Mouse (Mus musculus): ENCODE measurements around the gene Pygb. TPM values are rescaled to one million over a fixed set of nuclear protein-coding genes. Genes with fewer than 3 reads are reported as not detected.

Pygb gene
- total and polyA plus RNA-seq, 3 experiments = 343 to 514 (median 448) TPM

GRCm38 (mm10) chr2:150869446-150869845 is 82.9 kb downstream of the Pygb start:
- H3K9ac ChIP-seq (ENCODE audit: low read depth, low read length) = no peak overlapping the region
- intact Hi-C loops (cut with DNase I) = no loop called here
- no peaks in the 10 kb centered on the region for H3K36me3 ChIP-seq (ENCODE audit: control insufficient read depth, insufficient read depth, low read length)
- H3K4me3 ChIP-seq = no peak overlapping the region
- no peaks in the 10 kb centered on the region for H3K79me2 ChIP-seq (replicated peaks; ENCODE audit: control insufficient read depth, insufficient read depth, low read length)
- peaks cover 1% of the 10 kb centered on the region; the same call in 1 of the 2 replicates for H3K4me1 ChIP-seq (ENCODE audit: control insufficient read depth, insufficient read depth, low read length)
- no peaks in the 10 kb centered on the region for H3K27me3 ChIP-seq (ENCODE audit: control insufficient read depth, insufficient read depth, low read length)
- 77% methylated on average over 1 of the region's 1 CpGs for WGBS
- no peak overlapping the region for H3K27ac ChIP-seq
- no peak for TF ChIP-seq POLR2A (IDR thresholded peaks at IDR 0.05; ENCODE audit: insufficient read depth, low read depth, low read length)
- no peak for TF ChIP-seq EP300 (IDR thresholded peaks at IDR 0.05; ENCODE audit: insufficient read depth, low read depth, low read length)
- TF ChIP-seq CTCF (IDR thresholded peaks at IDR 0.05) = no peak
- no peak for DNase-seq

GRCm38 (mm10) chr2:150874508-150874907 is 88.0 kb downstream of the Pygb start:
- H3K4me1 ChIP-seq (ENCODE audit: control insufficient read depth, insufficient read depth, low read length) = peaks cover 1% of the 10 kb centered on the region; the same call in 1 of the 2 replicates
- WGBS = 92% methylated on average over 1 of the region's 1 CpGs
- H3K27ac ChIP-seq = no peak overlapping the region
- intact Hi-C loops (cut with DNase I) = no loop called here
- no peaks in the 10 kb centered on the region for H3K27me3 ChIP-seq (ENCODE audit: control insufficient read depth, insufficient read depth, low read length)
- H3K36me3 ChIP-seq (ENCODE audit: control insufficient read depth, insufficient read depth, low read length) = no peaks in the 10 kb centered on the region
- H3K9ac ChIP-seq (ENCODE audit: low read depth, low read length) = no peak overlapping the region
- TF ChIP-seq EP300 (IDR thresholded peaks at IDR 0.05; ENCODE audit: insufficient read depth, low read depth, low read length) (no peak), CTCF (IDR thresholded peaks at IDR 0.05) (no peak), POLR2A (IDR thresholded peaks at IDR 0.05; ENCODE audit: insufficient read depth, low read depth, low read length) (no peak)
- no peak overlapping the region for H3K4me3 ChIP-seq
- no peak for DNase-seq
- H3K79me2 ChIP-seq (replicated peaks; ENCODE audit: control insufficient read depth, insufficient read depth, low read length) = no peaks in the 10 kb centered on the region

- TF ChIP-seq EP300 (IDR thresholded peaks at IDR 0.05; ENCODE audit: insufficient read depth, low read depth, low read length) = no peak
- no peak for TF ChIP-seq CTCF (IDR thresholded peaks at IDR 0.05)
- no peak for TF ChIP-seq POLR2A (IDR thresholded peaks at IDR 0.05; ENCODE audit: insufficient read depth, low read depth, low read length)
- intact Hi-C loops (cut with DNase I) = no loop called here
- 96% methylated on average over 1 of the region's 1 CpGs for WGBS
- peaks cover 1% of the 10 kb centered on the region; the same call in 1 of the 2 replicates for H3K4me1 ChIP-seq (ENCODE audit: control insufficient read depth, insufficient read depth, low read length)
- H3K4me3 ChIP-seq = no peak overlapping the region
- H3K79me2 ChIP-seq (replicated peaks; ENCODE audit: control insufficient read depth, insufficient read depth, low read length) = no peaks in the 10 kb centered on the region
- DNase-seq = no peak
- H3K27me3 ChIP-seq (ENCODE audit: control insufficient read depth, insufficient read depth, low read length) = no peaks in the 10 kb centered on the region
- H3K27ac ChIP-seq = no peak overlapping the region
- no peak overlapping the region for H3K9ac ChIP-seq (ENCODE audit: low read depth, low read length)
- H3K36me3 ChIP-seq (ENCODE audit: control insufficient read depth, insufficient read depth, low read length) = no peaks in the 10 kb centered on the region
Measured at GRCm38 (mm10) chr2:150875226-150875625, 88.7 kb downstream of the Pygb start.

GRCm38 (mm10) chr2:150877561-150877960 is 91.0 kb downstream of the Pygb start:
- Histone ChIP-seq H3K27ac (no peak overlapping the region), H3K79me2 (replicated peaks; ENCODE audit: control insufficient read depth, insufficient read depth, low read length) (no peaks in the 10 kb centered on the region), H3K36me3 (ENCODE audit: control insufficient read depth, insufficient read depth, low read length) (no peaks in the 10 kb centered on the region), H3K4me3 (no peak overlapping the region), H3K9ac (ENCODE audit: low read depth, low read length) (no peak overlapping the region), H3K4me1 (ENCODE audit: control insufficient read depth, insufficient read depth, low read length) (peaks cover 1% of the 10 kb centered on the region; the same call in 1 of the 2 replicates), H3K27me3 (ENCODE audit: control insufficient read depth, insufficient read depth, low read length) (no peaks in the 10 kb centered on the region)
- intact Hi-C loops (cut with DNase I) = no loop called here
- no peak for DNase-seq
- 93% methylated on average over 4 of the region's 4 CpGs for WGBS
- TF ChIP-seq EP300 (IDR thresholded peaks at IDR 0.05; ENCODE audit: insufficient read depth, low read depth, low read length) (no peak), POLR2A (IDR thresholded peaks at IDR 0.05; ENCODE audit: insufficient read depth, low read depth, low read length) (no peak), CTCF (IDR thresholded peaks at IDR 0.05) (no peak)

Other genes with a start within 250 kb of the Pygb start
- gene Cst7, start 216.3 kb upstream of the Pygb start, total RNA-seq (2021) = not detected
- gene Cst7, start 216.3 kb upstream of the Pygb start, polyA plus RNA-seq (2012; rRNA removed) = 0.47 TPM in 1 of 2 replicates, not detected in the other
- gene Apmap, start 178.2 kb upstream of the Pygb start, total RNA-seq (2021) = 10 to 100 TPM; 52.6 to 56.9 TPM
- 37.5 and 59.4 TPM in 2 replicates for gene Apmap, start 178.2 kb upstream of the Pygb start, polyA plus RNA-seq (2012; rRNA removed)
- 100 to 1,000 TPM; 256 to 332 TPM for gene Acss1, start 118.2 kb upstream of the Pygb start, total RNA-seq (2021)
- gene Acss1, start 118.2 kb upstream of the Pygb start, polyA plus RNA-seq (2012; rRNA removed) = 301 and 494 TPM in 2 replicates
- under 1 TPM; 0.10 to 0.14 TPM for gene Vsx1, start 97.4 kb upstream of the Pygb start, total RNA-seq (2021)
- not detected in 2 replicates for gene Vsx1, start 97.4 kb upstream of the Pygb start, polyA plus RNA-seq (2012; rRNA removed)
- gene Entpd6, start 37.7 kb upstream of the Pygb start, total RNA-seq (2021) = 10 to 100 TPM; 14.7 to 16.9 TPM
- 24.4 and 34.4 TPM in 2 replicates for gene Entpd6, start 37.7 kb upstream of the Pygb start, polyA plus RNA-seq (2012; rRNA removed)
- 10 to 100 TPM; 47.7 to 51.2 TPM for gene Abhd12, start 118.0 kb downstream of the Pygb start, total RNA-seq (2021)
- gene Abhd12, start 118.0 kb downstream of the Pygb start, polyA plus RNA-seq (2012; rRNA removed) = 37.6 and 53.7 TPM in 2 replicates
- 1 to 10 TPM; 3.3 to 5.5 TPM for gene Gins1, start 118.7 kb downstream of the Pygb start, total RNA-seq (2021)
- gene Gins1, start 118.7 kb downstream of the Pygb start, polyA plus RNA-seq (2012; rRNA removed) = 1.8 and 2.1 TPM in 2 replicates

Measured in heart, adult 2 months (tissue).